Mouse (Mus musculus) liver, postnatal 0 days (tissue): ENCODE measurements at regions not wholly inside any gene's neighbourhood (a gene's known extent, or its start where the extent isn't known, plus 50 kb on each side); places are given as distances from the start of the nearest gene placed in this dataset.
"Not testable (repeated sequence)": the region's sequence is repeated elsewhere in the genome, so short reads cannot be mapped to it uniquely, and the experiment has no call there.

Experiments used
- ATAC-seq: fragments of 200-750 bp; cut with Nextera tagmentation; 2 replicates; pipeline ENCODE4 v1.8.0; 2017; ENCODE audit warnings: mild to moderate bottlenecking, moderate library complexity
- DNase-seq: peaks from one replicate; pipeline ENCODE4 v3.0.0-alpha.2; 2016
- H3K27ac ChIP-seq: fragments of 300-500 bp; sonication (generic); 2 replicates; pipeline ENCODE4 v1.5.1; 2014; ENCODE audit warnings: antibody characterized with exemption, moderate library complexity, mild to moderate bottlenecking, low read depth
- H3K27me3 ChIP-seq: fragments of 300-500 bp; sonication (generic); 2 replicates; pipeline ENCODE4 v1.6.1; 2014; ENCODE audit warnings: low read length, control low read depth, mixed read lengths; ENCODE audit not compliant: insufficient read depth
- H3K36me3 ChIP-seq: fragments of 300-500 bp; sonication (generic); replicated peaks from 2 replicates; pipeline ENCODE4 v1.6.1; 2014; ENCODE audit warnings: mild to moderate bottlenecking, control low read depth, low read length, moderate library complexity, mixed read lengths; ENCODE audit not compliant: insufficient read depth
- H3K4me1 ChIP-seq: fragments of 300-500 bp; sonication (generic); 2 replicates; pipeline ENCODE4 v1.6.1; 2014; ENCODE audit warnings: antibody characterized with exemption, mild to moderate bottlenecking, control low read depth; ENCODE audit not compliant: insufficient read depth
- H3K4me2 ChIP-seq: fragments of 300-500 bp; sonication (generic); 2 replicates; pipeline ENCODE4 v1.6.1; 2014; ENCODE audit warnings: low read depth, mild to moderate bottlenecking, low read length, moderate library complexity, mixed read lengths
- H3K4me3 ChIP-seq: fragments of 300-500 bp; sonication (generic); 2 replicates; pipeline ENCODE4 v1.5.1; 2014; ENCODE audit warnings: low read depth, low read length
- H3K9ac ChIP-seq: fragments of 300-500 bp; sonication (generic); replicated peaks from 2 replicates; pipeline ENCODE4 v1.6.1; 2014; ENCODE audit warnings: mild to moderate bottlenecking, moderate library complexity
- H3K9me3 ChIP-seq: fragments of 300-500 bp; sonication (generic); 2 replicates; pipeline ENCODE4 v1.6.1; 2016; ENCODE audit warnings: mild to moderate bottlenecking, control low read depth, low read length, mixed read lengths
- CTCF ChIP-seq: sonication (generic); IDR thresholded peaks from 2 replicates; pipeline ENCODE4 v1.5.1; 2016; ENCODE audit warnings: antibody characterized with exemption, low read depth
- EP300 ChIP-seq: IDR thresholded peaks from 2 replicates; pipeline ENCODE4 v1.6.1; 2016; ENCODE audit warnings: antibody characterized with exemption, low read depth, mild to moderate bottlenecking
- WGBS: fragments of 180-500 bp; shearing (Covaris S2); extraction: QIAGEN DNeasy Blood & Tissue Kit; methylation state at CpG from one replicate; pipeline ENCODE4 v1.1.7; 2014; ENCODE audit not compliant: insufficient replicate concordance; 5-methylcytosine and 5-hydroxymethylcytosine counted together

GRCm38 (mm10) chr13:103636595-103636994 lies 137.8 kb downstream of the Srek1 start:
- no peak for ATAC-seq

GRCm38 (mm10) chr13:103623810-103624209 lies 150.6 kb downstream of the Srek1 start:
- TF ChIP-seq CTCF = no peak
- no peak for TF ChIP-seq EP300
- no peak for DNase-seq

More at GRCm38 (mm10) chr13:103636595-103636994, 137.8 kb downstream of the Srek1 start:
- Histone ChIP-seq H3K9ac (no peak overlapping the region), H3K4me2 (no peak overlapping the region), H3K9me3 (no peaks in the 10 kb centered on the region), H3K4me3 (no peak overlapping the region), H3K36me3 (no peaks in the 10 kb centered on the region), H3K27ac (no peak overlapping the region), H3K4me1 (no peaks in the 10 kb centered on the region), H3K27me3 (no peaks in the 10 kb centered on the region)
- no peak for DNase-seq
- 67% methylated on average over 2 of the region's 2 CpGs for WGBS
- TF ChIP-seq EP300 (no peak), CTCF (no peak)

GRCm38 (mm10) chr13:103623319-103623718 lies 151.1 kb downstream of the Srek1 start:
- no peaks in the 10 kb centered on the region for H3K36me3 ChIP-seq
- H3K27ac ChIP-seq = no peak overlapping the region
- H3K4me2 ChIP-seq = no peak overlapping the region
- DNase-seq (no peak), ATAC-seq (no peak)
- no peaks in the 10 kb centered on the region for H3K4me1 ChIP-seq
- no peaks in the 10 kb centered on the region for H3K9me3 ChIP-seq
- H3K4me3 ChIP-seq = no peak overlapping the region
- no peaks in the 10 kb centered on the region for H3K27me3 ChIP-seq
- 65% methylated on average over 6 of the region's 6 CpGs for WGBS
- H3K9ac ChIP-seq = no peak overlapping the region
- TF ChIP-seq CTCF (no peak), EP300 (no peak)

More at GRCm38 (mm10) chr13:103623810-103624209, 150.6 kb downstream of the Srek1 start:
- Histone ChIP-seq H3K4me2 (no peak overlapping the region), H3K27ac (no peak overlapping the region), H3K4me1 (no peaks in the 10 kb centered on the region), H3K9ac (no peak overlapping the region), H3K27me3 (no peaks in the 10 kb centered on the region), H3K4me3 (no peak overlapping the region), H3K36me3 (no peaks in the 10 kb centered on the region), H3K9me3 (no peaks in the 10 kb centered on the region)
- no peak for ATAC-seq
- 84% methylated on average over 2 of the region's 2 CpGs for WGBS

GRCm38 (mm10) chr13:103622324-103622723 lies 152.1 kb downstream of the Srek1 start:
- H3K27me3 ChIP-seq = no peaks in the 10 kb centered on the region
- no peaks in the 10 kb centered on the region for H3K9me3 ChIP-seq
- H3K9ac ChIP-seq = no peak overlapping the region
- WGBS = 52% methylated on average over 5 of the region's 5 CpGs
- ATAC-seq (no peak), DNase-seq (no peak)
- H3K4me3 ChIP-seq = no peak overlapping the region
- no peak overlapping the region for H3K27ac ChIP-seq
- H3K4me2 ChIP-seq = no peak overlapping the region
- H3K4me1 ChIP-seq = no peaks in the 10 kb centered on the region
- no peaks in the 10 kb centered on the region for H3K36me3 ChIP-seq
- TF ChIP-seq EP300 (no peak), CTCF (no peak)

GRCm38 (mm10) chr13:103620958-103621357 lies 153.4 kb downstream of the Srek1 start:
- H3K9ac ChIP-seq, H3K27me3 ChIP-seq, ATAC-seq, H3K4me3 ChIP-seq, H3K36me3 ChIP-seq, H3K9me3 ChIP-seq, DNase-seq, H3K27ac ChIP-seq, H3K4me2 ChIP-seq, H3K4me1 ChIP-seq: not testable (repeated sequence)
- WGBS = 80% methylated on average over 5 of the region's 5 CpGs

GRCm38 (mm10) chr13:103613333-103613725 lies 161.1 kb downstream of the Srek1 start:
- H3K36me3 ChIP-seq = no peaks in the 10 kb centered on the region
- no peak for DNase-seq
- no peak overlapping the region for H3K4me2 ChIP-seq
- no peaks in the 10 kb centered on the region for H3K4me1 ChIP-seq
- no peak overlapping the region for H3K4me3 ChIP-seq
- 82% methylated on average over 10 of the region's 10 CpGs for WGBS
- no peaks in the 10 kb centered on the region for H3K27me3 ChIP-seq
- no peak overlapping the region for H3K27ac ChIP-seq
- TF ChIP-seq CTCF = no peak
- TF ChIP-seq EP300 = no peak
- no peak for ATAC-seq
- H3K9me3 ChIP-seq = no peaks in the 10 kb centered on the region
- H3K9ac ChIP-seq = no peak overlapping the region

GRCm38 (mm10) chr13:103612720-103613332 lies 161.6 kb downstream of the Srek1 start:
- ATAC-seq = no peak
- TF ChIP-seq EP300 = no peak
- TF ChIP-seq CTCF = no peak

More at GRCm38 (mm10) chr13:103612720-103613332, 161.6 kb downstream of the Srek1 start:
- no peaks in the 10 kb centered on the region for H3K9me3 ChIP-seq
- no peak overlapping the region for H3K9ac ChIP-seq
- H3K27ac ChIP-seq = no peak overlapping the region
- no peak overlapping the region for H3K4me2 ChIP-seq
- 69% methylated on average over 11 of the region's 11 CpGs for WGBS
- no peaks in the 10 kb centered on the region for H3K4me1 ChIP-seq
- no peaks in the 10 kb centered on the region for H3K36me3 ChIP-seq
- DNase-seq = no peak
- H3K4me3 ChIP-seq = no peak overlapping the region
- H3K27me3 ChIP-seq = no peaks in the 10 kb centered on the region
